Mouse (Mus musculus) cerebellum, postnatal 4 days (tissue): ENCODE results near the gene Lgals1.
A peak's percentile ranks its signal among the peaks of the same experiment; 100 is the strongest.

Experiments used
- DNase-seq, 2 experiments: peaks; one replicate each; pipeline ENCODE4 v3.0.0; 2022; ENCODE audit warnings: low spot score in 2 of 2, mixed read lengths in 1 of 2

Gene Lgals1

GRCm38 (mm10) chr15:78908982-78909381 lies 17.5 kb upstream of the Lgals1 start:
- no peak for DNase-seq

- peak in 1 of 2 experiments; percentile 42 for DNase-seq
These were observed 14.5 kb upstream of the Lgals1 start for GRCm38 (mm10) chr15:78912040-78912439.

GRCm38 (mm10) chr15:78913632-78914090 lies 12.9 kb upstream of the Lgals1 start, which contains the start of gene Pdxp:
TSS of gene Pdxp (plus strand) at chr15:78913919.
- peak; percentile 90 to 97 for DNase-seq

- peak; percentile 58 to 64 for DNase-seq
These were observed 12.3 kb upstream of the Lgals1 start for GRCm38 (mm10) chr15:78914091-78914822.

GRCm38 (mm10) chr15:78914823-78915659 lies 11.5 kb upstream of the Lgals1 start:
- no peak for DNase-seq

- peak in 1 of 2 experiments; percentile 65 for DNase-seq
These were observed 10.9 kb upstream of the Lgals1 start for GRCm38 (mm10) chr15:78915660-78916017.

GRCm38 (mm10) chr15:78916052-78916826 lies 10.3 kb upstream of the Lgals1 start:
- DNase-seq, result peak in 1 of 2 experiments; percentile 44

- no peak for DNase-seq
These were observed 8.4 kb upstream of the Lgals1 start for GRCm38 (mm10) chr15:78918126-78918525.

GRCm38 (mm10) chr15:78919914-78920313 lies 6.6 kb upstream of the Lgals1 start:
- DNase-seq, result no peak

- no peak for DNase-seq
These were observed 3.8 kb upstream of the Lgals1 start for GRCm38 (mm10) chr15:78922700-78923099.

GRCm38 (mm10) chr15:78923585-78923984 lies 2.9 kb upstream of the Lgals1 start:
- no peak for DNase-seq

GRCm38 (mm10) chr15:78925129-78925528 lies 1.4 kb upstream of the Lgals1 start:
- no peak for DNase-seq

GRCm38 (mm10) chr15:78927021-78927787 lies 679 bp downstream of the Lgals1 start:
- no peak for DNase-seq

GRCm38 (mm10) chr15:78927788-78928457 lies 1.4 kb downstream of the Lgals1 start:
- no peak for DNase-seq

- DNase-seq, result no peak
These were observed 2.0 kb downstream of the Lgals1 start for GRCm38 (mm10) chr15:78928539-78928938.

GRCm38 (mm10) chr15:78930192-78930706 lies 3.7 kb downstream of the Lgals1 start:
- DNase-seq, result no peak

- no peak for DNase-seq
These were observed 4.4 kb downstream of the Lgals1 start for GRCm38 (mm10) chr15:78930801-78931426.

GRCm38 (mm10) chr15:78931577-78931976 lies 5.1 kb downstream of the Lgals1 start:
- DNase-seq, result no peak

GRCm38 (mm10) chr15:78934784-78935320 lies 8.3 kb downstream of the Lgals1 start, which contains the start of gene Nol12:
TSS of gene Nol12 (plus strand) at chr15:78934933.
- DNase-seq, result peak; percentile 61 to 83
